Mouse (Mus musculus) hematopoietic stem cell, adult 5-6 weeks (primary cell): ENCODE results near the gene Gyg. TPM values are rescaled to one million over a fixed set of nuclear protein-coding genes. Genes with fewer than 3 reads are reported as not detected.

Experiments
- ATAC-seq, 2 experiments: fragments of 125-278 bp in 1 of 2; replicated peaks in 1 of 2; 2 replicates each; pipeline ENCODE4 v1.8.0; 2016 to 2017; ENCODE audit warnings: inconsistent platforms in 2 of 2, mild to moderate bottlenecking in 2 of 2, moderate number of reproducible peaks in 2 of 2, low read depth in 1 of 2, moderate TSS enrichment in 1 of 2; ENCODE audit not compliant: low FRiP score in 2 of 2, poor library complexity in 2 of 2, severe bottlenecking in 2 of 2, insufficient read depth in 1 of 2, low TSS enrichment in 1 of 2
- total RNA-seq: library from RNA; stranded (forward); fragments of 172-1452, 232-1000 nt; gene quantifications from 2 replicates; pipeline ENCODE4 v1.2.3, GENCODE M21; 2017

The Gyg gene
- total RNA-seq, 1 experiment from 2014 or later: 35.1 TPM

- peak; percentile 46 to 72; a peak in 3 of 4 replicates for ATAC-seq
These were observed 78.7 kb downstream of the Gyg start for GRCm38 (mm10) chr3:20076145-20077053.

Other genes starting within 250 kb of the Gyg start
- gene Cp, start 198.3 kb downstream of the Gyg start, total RNA-seq: 1.1 TPM in 1 of 2 replicates, not detected in the other
- gene Hps3, start 120.0 kb downstream of the Gyg start, total RNA-seq: 27.1 and 37.0 TPM in 2 replicates
- gene Hltf, start 97.5 kb downstream of the Gyg start, total RNA-seq: 55.3 and 76.6 TPM in 2 replicates
- gene Cpa3, start 86.9 kb upstream of the Gyg start, total RNA-seq: 25.3 and 46.5 TPM in 2 replicates
- not detected in 2 replicates for gene Cpb1, start 120.4 kb upstream of the Gyg start, total RNA-seq
- not detected in 2 replicates for gene Agtr1b, start 211.9 kb upstream of the Gyg start, total RNA-seq